Mouse (Mus musculus): ENCODE measurements at regions not wholly inside any gene's neighbourhood (a gene's known extent, or its start where the extent isn't known, plus 50 kb on each side); places are given as distances from the start of the nearest gene placed in this dataset.

DNA sequence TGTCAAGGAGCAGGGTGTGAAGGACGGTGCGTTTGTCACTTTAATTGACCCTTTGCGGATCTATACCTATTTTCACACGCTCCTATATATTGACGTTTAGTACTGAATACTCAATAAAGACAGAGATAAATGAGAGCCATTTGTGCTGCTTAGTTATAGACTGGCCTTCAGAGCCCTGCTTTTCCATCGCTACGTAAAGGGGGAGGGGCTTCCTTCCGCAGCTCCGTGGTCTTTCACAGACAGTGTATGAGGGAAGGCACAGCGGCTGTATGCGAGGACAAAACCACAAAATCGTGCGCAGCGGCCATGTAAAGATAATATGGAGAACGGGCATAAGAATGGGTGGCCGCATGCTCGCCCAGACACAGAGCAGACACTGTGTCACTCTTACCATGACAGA, 58.4 kb upstream of the Pced1b start:
- DNase-seq (ENCODE audit: low spot score) (no peak), ATAC-seq (ENCODE audit: low read depth) (no peak)
- Histone ChIP-seq H3K27me3 (replicated peaks; ENCODE audit: control insufficient read depth, insufficient read depth, low read length) (no peaks in the 10 kb centered on the region), H3K27ac (replicated peaks; ENCODE audit: low read depth, low read length) (no peak overlapping the region), H3K4me1 (ENCODE audit: control insufficient read depth, insufficient read depth, low read length) (no peaks in the 10 kb centered on the region), H3K9me3 (ENCODE audit: control insufficient read depth, low read length) (no peaks in the 10 kb centered on the region), H3K4me3 (ENCODE audit: low read depth, low read length) (no peak overlapping the region), H3K9ac (ENCODE audit: low read depth, low read length) (no peak overlapping the region), H3K36me3 (ENCODE audit: control insufficient read depth, insufficient read depth, low read length) (no peaks in the 10 kb centered on the region), H3K4me2 (ENCODE audit: low read depth, low read length) (no peak overlapping the region)
- WGBS: 78% methylated on average over 17 of the region's 17 CpGs

DNA sequence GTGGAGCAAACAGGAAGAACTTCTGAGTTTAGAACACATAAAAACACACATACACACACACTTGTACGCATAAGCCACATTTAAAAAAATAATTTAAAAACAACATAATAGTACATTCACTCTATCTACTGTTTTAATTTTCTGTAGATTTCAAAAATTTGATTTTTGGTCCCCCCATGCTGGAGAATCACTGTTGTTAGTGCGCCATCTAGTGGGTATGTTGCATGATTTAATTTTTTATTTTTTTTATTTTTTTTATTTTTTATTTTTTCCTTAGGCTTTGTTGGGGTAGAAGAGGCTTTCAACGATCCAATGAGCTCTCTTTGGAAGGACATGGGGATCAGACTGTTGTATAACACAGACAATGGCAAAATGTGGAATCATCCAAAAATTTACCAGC, 59.1 kb upstream of the Pced1b start:
- no peaks in the 10 kb centered on the region; the same call in 1 of the 2 replicates for H3K4me1 ChIP-seq (ENCODE audit: control insufficient read depth, insufficient read depth, low read length)
- 26% methylated on average over 3 of the region's 3 CpGs for WGBS
- no peaks in the 10 kb centered on the region for H3K36me3 ChIP-seq (ENCODE audit: control insufficient read depth, insufficient read depth, low read length)
- no peak overlapping the region for H3K27ac ChIP-seq (replicated peaks; ENCODE audit: low read depth, low read length)
- H3K4me2 ChIP-seq (ENCODE audit: low read depth, low read length): no peak overlapping the region
- DNase-seq (ENCODE audit: low spot score) (peak; percentile 47), ATAC-seq (ENCODE audit: low read depth) (no peak)
- no peaks in the 10 kb centered on the region for H3K27me3 ChIP-seq (replicated peaks; ENCODE audit: control insufficient read depth, insufficient read depth, low read length)
- H3K9me3 ChIP-seq (ENCODE audit: control insufficient read depth, low read length): no peaks in the 10 kb centered on the region
- no peak overlapping the region for H3K9ac ChIP-seq (ENCODE audit: low read depth, low read length)
- H3K4me3 ChIP-seq (ENCODE audit: low read depth, low read length): no peak overlapping the region

DNA sequence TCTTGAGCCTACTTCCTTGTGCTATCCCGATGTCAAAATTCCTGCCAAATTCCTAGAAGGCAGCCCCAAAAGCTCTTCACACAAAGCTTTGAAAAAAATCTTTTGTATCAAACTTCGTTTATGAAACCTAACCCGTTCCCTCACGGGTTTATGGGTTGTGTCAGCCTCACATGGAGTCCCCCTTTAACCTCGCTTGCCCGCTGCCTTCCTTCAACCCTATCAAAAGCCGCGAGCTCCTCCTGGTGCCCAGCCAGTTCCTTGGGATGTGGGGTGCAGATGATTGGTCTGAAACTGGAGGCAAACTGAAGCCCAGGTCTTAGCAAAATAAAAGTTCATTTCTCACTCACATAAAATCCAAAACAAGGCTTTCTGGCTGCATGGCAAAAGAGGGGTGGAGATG, 60.9 kb upstream of the Pced1b start:
- no peak overlapping the region for H3K27ac ChIP-seq (replicated peaks; ENCODE audit: low read depth, low read length)
- WGBS: 63% methylated on average over 8 of the region's 8 CpGs
- peak; percentile 62 for DNase-seq (ENCODE audit: low spot score)

DNA sequence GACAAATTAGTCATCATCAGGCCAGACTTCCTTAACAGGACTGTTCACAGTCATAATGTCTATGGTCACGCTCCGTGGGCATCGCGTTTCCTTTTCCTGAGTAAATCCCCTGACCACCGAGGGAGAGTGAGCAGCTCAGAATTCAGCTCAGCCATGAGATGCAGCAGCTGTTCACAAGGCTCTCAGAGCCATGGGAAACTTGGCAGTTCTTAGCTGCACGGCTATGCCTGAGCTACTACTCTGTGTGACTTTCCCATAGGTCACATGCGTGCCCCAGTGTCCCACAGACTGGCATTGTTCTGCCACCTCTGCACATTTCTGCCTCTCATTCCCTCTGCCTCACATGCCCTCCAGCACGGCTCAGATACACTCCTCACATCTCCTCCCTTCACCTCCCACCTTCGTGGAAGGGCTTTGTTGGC, 64.3 kb upstream of the Pced1b start:
- H3K4me1 ChIP-seq (ENCODE audit: control insufficient read depth, insufficient read depth, low read length): peaks cover 8% of the 10 kb centered on the region; the same call in 1 of the 2 replicates
- no peak overlapping the region; the same call in 1 of the 2 replicates for H3K27ac ChIP-seq (replicated peaks; ENCODE audit: low read depth, low read length)
- ATAC-seq (ENCODE audit: low read depth) (peak; percentile 81; the same call in 1 of the 2 replicates), DNase-seq (ENCODE audit: low spot score) (peak; percentile 81)
- no peak overlapping the region for H3K9ac ChIP-seq (ENCODE audit: low read depth, low read length)
- H3K27me3 ChIP-seq (replicated peaks; ENCODE audit: control insufficient read depth, insufficient read depth, low read length): no peaks in the 10 kb centered on the region
- 36% methylated on average over 9 of the region's 9 CpGs for WGBS
- no peaks in the 10 kb centered on the region for H3K36me3 ChIP-seq (ENCODE audit: control insufficient read depth, insufficient read depth, low read length)
- no peaks in the 10 kb centered on the region for H3K9me3 ChIP-seq (ENCODE audit: control insufficient read depth, low read length)
- H3K4me3 ChIP-seq (ENCODE audit: low read depth, low read length): no peak overlapping the region
- H3K4me2 ChIP-seq (ENCODE audit: low read depth, low read length): no peak overlapping the region

More for the DNA sequence above, 60.9 kb upstream of the Pced1b start:
- H3K4me1 ChIP-seq (ENCODE audit: control insufficient read depth, insufficient read depth, low read length): no peaks in the 10 kb centered on the region; the same call in 1 of the 2 replicates
- H3K4me3 ChIP-seq (ENCODE audit: low read depth, low read length): no peak overlapping the region
- peak; percentile 56; the same call in 1 of the 2 replicates for ATAC-seq (ENCODE audit: low read depth)
- H3K36me3 ChIP-seq (ENCODE audit: control insufficient read depth, insufficient read depth, low read length): no peaks in the 10 kb centered on the region
- no peak overlapping the region for H3K4me2 ChIP-seq (ENCODE audit: low read depth, low read length)
- no peaks in the 10 kb centered on the region for H3K9me3 ChIP-seq (ENCODE audit: control insufficient read depth, low read length)
- no peak overlapping the region for H3K9ac ChIP-seq (ENCODE audit: low read depth, low read length)
- no peaks in the 10 kb centered on the region for H3K27me3 ChIP-seq (replicated peaks; ENCODE audit: control insufficient read depth, insufficient read depth, low read length)

DNA sequence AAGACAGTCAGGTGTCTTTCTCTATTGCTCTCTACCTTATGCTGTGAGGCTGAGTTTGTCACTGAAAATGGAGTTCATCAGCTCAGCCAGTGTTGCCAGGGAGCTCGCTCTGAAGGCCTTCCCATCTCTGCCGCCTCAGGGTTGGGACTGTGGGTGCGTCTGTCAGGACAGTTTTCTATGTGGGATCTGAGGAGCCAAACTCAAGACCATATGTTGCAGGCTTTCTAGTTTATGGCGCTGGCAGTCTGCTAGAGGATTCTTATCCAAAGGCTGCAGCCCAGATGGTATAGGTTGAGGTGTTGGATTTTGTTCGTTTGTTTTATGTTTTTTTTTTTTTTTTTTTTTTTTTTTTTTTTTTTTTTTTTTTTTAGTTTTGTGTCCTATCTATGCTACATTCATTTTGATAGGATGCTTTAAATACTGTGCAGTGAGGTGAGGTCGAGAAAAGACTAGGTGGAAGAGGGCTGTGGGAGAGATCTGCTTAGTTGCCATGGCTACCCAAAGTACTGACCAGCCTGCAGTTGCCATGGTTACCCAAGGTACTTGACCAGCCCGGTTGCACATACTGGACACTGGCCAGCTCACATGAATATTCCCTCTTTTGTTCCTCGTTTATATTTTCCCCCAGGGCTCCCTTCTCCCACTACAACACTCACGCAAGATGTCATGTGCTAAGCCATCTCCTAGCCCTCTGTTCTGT, 65.8 kb upstream of the Pced1b start:
- H3K4me1 ChIP-seq (ENCODE audit: control insufficient read depth, insufficient read depth, low read length): peaks cover 8% of the 10 kb centered on the region; the same call in 1 of the 2 replicates
- no peak overlapping the region for H3K4me3 ChIP-seq (ENCODE audit: low read depth, low read length)
- H3K4me2 ChIP-seq (ENCODE audit: low read depth, low read length): no peak overlapping the region
- 59% methylated on average over 9 of the region's 9 CpGs for WGBS
- no peak overlapping the region for H3K9ac ChIP-seq (ENCODE audit: low read depth, low read length)
- no peaks in the 10 kb centered on the region for H3K36me3 ChIP-seq (ENCODE audit: control insufficient read depth, insufficient read depth, low read length)
- no peaks in the 10 kb centered on the region for H3K9me3 ChIP-seq (ENCODE audit: control insufficient read depth, low read length)
- no peak overlapping the region for H3K27ac ChIP-seq (replicated peaks; ENCODE audit: low read depth, low read length)
- no peak for ATAC-seq (ENCODE audit: low read depth)
- DNase-seq (ENCODE audit: low spot score): no peak
- H3K27me3 ChIP-seq (replicated peaks; ENCODE audit: control insufficient read depth, insufficient read depth, low read length): no peaks in the 10 kb centered on the region

DNA sequence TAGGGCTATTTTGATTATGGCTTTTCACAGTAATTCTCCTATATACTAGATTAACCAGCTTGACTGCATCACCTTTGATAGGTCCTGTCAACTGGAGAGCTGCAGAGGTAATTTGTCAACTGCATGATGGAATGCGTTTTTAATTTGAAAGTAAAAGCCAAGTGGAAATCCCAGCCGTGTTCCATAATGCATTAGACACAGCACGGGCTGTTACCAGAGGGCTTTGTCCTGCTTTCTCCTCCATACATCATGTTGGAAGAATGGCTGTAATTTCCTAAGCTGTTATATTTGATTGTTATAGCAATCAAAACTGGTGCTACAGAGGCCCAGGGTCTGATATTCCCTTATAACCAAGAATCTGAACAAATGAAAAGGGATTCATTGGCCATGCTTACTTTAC, 68.6 kb upstream of the Pced1b start:
- DNase-seq (ENCODE audit: low spot score) (peak; percentile 65), ATAC-seq (ENCODE audit: low read depth) (peak; percentile 58; the same call in 1 of the 2 replicates)
- Histone ChIP-seq H3K27ac (replicated peaks; ENCODE audit: low read depth, low read length) (no peak overlapping the region), H3K36me3 (ENCODE audit: control insufficient read depth, insufficient read depth, low read length) (no peaks in the 10 kb centered on the region), H3K4me3 (ENCODE audit: low read depth, low read length) (no peak overlapping the region), H3K27me3 (replicated peaks; ENCODE audit: control insufficient read depth, insufficient read depth, low read length) (no peaks in the 10 kb centered on the region), H3K9me3 (ENCODE audit: control insufficient read depth, low read length) (no peaks in the 10 kb centered on the region), H3K9ac (ENCODE audit: low read depth, low read length) (no peak overlapping the region), H3K4me2 (ENCODE audit: low read depth, low read length) (no peak overlapping the region), H3K4me1 (ENCODE audit: control insufficient read depth, insufficient read depth, low read length) (peaks cover 8% of the 10 kb centered on the region; the same call in 1 of the 2 replicates)
- WGBS: 40% methylated on average over 3 of the region's 3 CpGs

DNA sequence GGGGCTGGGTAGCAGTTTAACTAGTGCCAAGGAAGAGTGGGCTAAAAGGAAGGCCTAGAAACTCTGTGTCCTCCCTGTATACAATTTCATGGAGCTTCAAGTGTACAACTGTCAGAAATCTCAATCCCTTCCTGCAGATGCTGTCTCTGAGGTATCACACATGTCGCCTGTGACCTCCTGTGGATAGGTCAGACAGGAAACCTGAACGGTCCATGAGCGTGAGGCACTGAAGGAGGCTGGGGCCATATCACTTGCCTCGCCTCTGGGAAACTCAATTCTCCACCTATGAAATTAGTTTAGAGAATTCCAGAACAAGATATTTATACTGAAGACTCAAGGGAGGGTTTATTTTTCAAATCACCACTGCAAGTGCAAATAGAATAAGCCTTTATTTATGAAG, 69.1 kb upstream of the Pced1b start:
- DNase-seq (ENCODE audit: low spot score) (peak; percentile 59), ATAC-seq (ENCODE audit: low read depth) (0 out of 2 replicates have a peak, but pooled peaks have one; percentile 44)
- H3K9ac ChIP-seq (ENCODE audit: low read depth, low read length): no peak overlapping the region
- H3K36me3 ChIP-seq (ENCODE audit: control insufficient read depth, insufficient read depth, low read length): no peaks in the 10 kb centered on the region
- WGBS: 36% methylated on average over 4 of the region's 4 CpGs
- no peaks in the 10 kb centered on the region for H3K27me3 ChIP-seq (replicated peaks; ENCODE audit: control insufficient read depth, insufficient read depth, low read length)
- no peak overlapping the region for H3K4me3 ChIP-seq (ENCODE audit: low read depth, low read length)
- no peak overlapping the region for H3K4me2 ChIP-seq (ENCODE audit: low read depth, low read length)
- peaks cover 8% of the 10 kb centered on the region; the same call in 1 of the 2 replicates for H3K4me1 ChIP-seq (ENCODE audit: control insufficient read depth, insufficient read depth, low read length)
- no peaks in the 10 kb centered on the region for H3K9me3 ChIP-seq (ENCODE audit: control insufficient read depth, low read length)
- no peak overlapping the region for H3K27ac ChIP-seq (replicated peaks; ENCODE audit: low read depth, low read length)

DNA sequence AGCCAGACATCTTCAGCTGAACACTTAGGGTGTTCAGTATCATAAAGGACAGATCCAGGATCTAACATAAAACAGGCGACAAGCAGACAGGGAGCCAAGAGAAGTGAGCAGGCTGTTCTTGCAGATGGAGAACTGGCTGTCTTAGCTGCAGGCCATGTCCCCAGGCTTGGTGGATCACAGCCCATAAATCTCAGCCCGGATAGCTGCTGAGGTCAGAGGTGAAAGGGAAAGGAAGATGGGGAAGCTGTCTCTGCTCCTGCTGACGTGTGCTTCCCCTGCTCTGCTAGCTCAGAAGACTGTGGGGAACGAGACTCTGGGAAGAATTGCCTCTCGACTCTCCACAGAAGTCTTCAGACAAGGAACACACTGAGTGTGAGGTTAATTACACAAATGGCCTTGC, 71.9 kb upstream of the Pced1b start:
- 40% methylated on average over 5 of the region's 5 CpGs for WGBS
- H3K9ac ChIP-seq (ENCODE audit: low read depth, low read length): no peak overlapping the region
- no peak for ATAC-seq (ENCODE audit: low read depth)
- H3K4me3 ChIP-seq (ENCODE audit: low read depth, low read length): no peak overlapping the region
- no peaks in the 10 kb centered on the region for H3K9me3 ChIP-seq (ENCODE audit: control insufficient read depth, low read length)
- 0 out of 2 replicates have a peak, but pooled peaks cover 8% of the 10 kb centered on the region for H3K4me1 ChIP-seq (ENCODE audit: control insufficient read depth, insufficient read depth, low read length)
- no peaks in the 10 kb centered on the region for H3K36me3 ChIP-seq (ENCODE audit: control insufficient read depth, insufficient read depth, low read length)
- no peak overlapping the region for H3K27ac ChIP-seq (replicated peaks; ENCODE audit: low read depth, low read length)
- H3K4me2 ChIP-seq (ENCODE audit: low read depth, low read length): no peak overlapping the region
- no peaks in the 10 kb centered on the region for H3K27me3 ChIP-seq (replicated peaks; ENCODE audit: control insufficient read depth, insufficient read depth, low read length)
- DNase-seq (ENCODE audit: low spot score): no peak

DNA sequence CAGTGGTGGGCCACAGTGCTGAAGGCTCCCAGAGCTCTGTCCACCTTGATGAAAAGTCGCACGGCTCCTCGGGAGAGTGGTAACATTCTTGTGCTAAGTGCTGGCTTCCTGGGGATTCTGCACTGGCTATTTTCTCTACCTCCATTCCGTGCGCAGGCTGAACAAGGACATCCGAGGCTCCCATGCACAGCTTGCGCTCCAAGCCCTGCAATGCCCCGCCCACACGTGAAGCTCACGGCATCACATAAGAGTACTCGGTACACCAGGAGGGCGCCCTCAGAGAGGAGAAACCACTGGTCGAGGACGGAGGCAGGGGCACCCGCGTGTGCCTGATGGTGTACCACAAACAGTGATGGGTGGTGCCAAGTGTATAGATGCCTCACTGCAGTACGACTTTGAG, 73.7 kb upstream of the Pced1b start:
- H3K36me3 ChIP-seq (ENCODE audit: control insufficient read depth, insufficient read depth, low read length): no peaks in the 10 kb centered on the region
- H3K9me3 ChIP-seq (ENCODE audit: control insufficient read depth, low read length): no peaks in the 10 kb centered on the region
- ATAC-seq (ENCODE audit: low read depth) (no peak), DNase-seq (ENCODE audit: low spot score) (no peak)
- H3K4me3 ChIP-seq (ENCODE audit: low read depth, low read length): no peak overlapping the region
- H3K4me1 ChIP-seq (ENCODE audit: control insufficient read depth, insufficient read depth, low read length): 0 out of 2 replicates have a peak, but pooled peaks cover 5% of the 10 kb centered on the region
- 77% methylated on average over 17 of the region's 17 CpGs for WGBS
- H3K4me2 ChIP-seq (ENCODE audit: low read depth, low read length): no peak overlapping the region
- no peaks in the 10 kb centered on the region for H3K27me3 ChIP-seq (replicated peaks; ENCODE audit: control insufficient read depth, insufficient read depth, low read length)
- no peak overlapping the region for H3K27ac ChIP-seq (replicated peaks; ENCODE audit: low read depth, low read length)
- no peak overlapping the region for H3K9ac ChIP-seq (ENCODE audit: low read depth, low read length)

Data from embryonic facial prominence, embryonic 14.5 days (tissue).